In the genomic region with DNA sequence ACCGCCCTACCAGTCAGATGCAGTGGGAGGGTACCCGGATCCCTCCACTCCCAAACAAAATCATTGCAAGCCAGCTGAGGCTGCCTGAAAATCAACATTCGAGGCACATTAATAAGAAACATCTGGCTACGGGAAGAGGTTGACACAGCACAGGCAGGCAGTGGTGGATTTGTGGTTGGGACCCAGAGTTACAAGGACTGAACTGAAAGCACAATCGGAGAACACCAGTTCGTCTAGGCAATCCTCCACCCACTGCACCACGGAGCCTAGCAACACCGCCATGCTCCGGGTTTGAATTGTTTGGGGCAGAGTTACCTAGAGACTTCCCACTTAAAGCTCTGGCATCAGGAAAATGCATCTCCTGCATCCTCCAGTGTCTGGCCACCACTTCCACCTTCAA, we compare ENCODE assay signal across 8 mouse cellular contexts. TPM values are rescaled to one million over a fixed set of nuclear protein-coding genes. Genes with fewer than 3 reads are reported as not detected.
DNase-seq lines count a peak whose midpoint lies in the region; ATAC-seq and TF ChIP-seq lines count a peak whose summit lies in the region.

No protein-coding gene starts in this region.

- H3K4me3 ChIP-seq in kidney, postnatal 0 days (replicated peaks; ENCODE audit: low read depth, low read length): peak overlapping the region; percentile 81
- H3K4me3 ChIP-seq in embryonic facial prominence, embryonic 15.5 days (replicated peaks): peak overlapping the region; percentile 65
- peak overlapping the region; percentile 64 for H3K4me3 ChIP-seq in hindbrain, embryonic 13.5 days
- H3K4me3 ChIP-seq in midbrain, embryonic 12.5 days: peak overlapping the region; percentile 65
- H3K4me3 ChIP-seq in cerebellum, adult 2 months (replicated peaks; ENCODE audit: insufficient read depth, low read depth, low read length): no peak overlapping the region

- peak overlapping the region; percentile 100 for H3K4me2 ChIP-seq in kidney, postnatal 0 days (ENCODE audit: low read length)
- H3K4me2 ChIP-seq in embryonic facial prominence, embryonic 15.5 days (replicated peaks): peak overlapping the region; percentile 89
- peak overlapping the region; percentile 62 for H3K4me2 ChIP-seq in hindbrain, embryonic 13.5 days
- peak overlapping the region; percentile 97 for H3K4me2 ChIP-seq in midbrain, embryonic 12.5 days (replicated peaks)

- no peak for TF ChIP-seq POLR2A in cerebellum, adult 2 months (IDR thresholded peaks at IDR 0.05; ENCODE audit: borderline replicate concordance, insufficient read depth, low read length)

- TF ChIP-seq CTCF in kidney, postnatal 0 days (IDR thresholded peaks at IDR 0.05; ENCODE audit: low read depth): no peak
- no peak for TF ChIP-seq CTCF in cerebellum, adult 2 months (IDR thresholded peaks at IDR 0.05; ENCODE audit: borderline replicate concordance, insufficient read depth, low read depth, low read length)

- 14% methylated on average over 9 of the region's 9 CpGs for WGBS in kidney, postnatal 0 days
- WGBS in embryonic facial prominence, embryonic 15.5 days: 17% methylated on average over 9 of the region's 9 CpGs
- WGBS in hindbrain, embryonic 13.5 days: 21% methylated on average over 9 of the region's 9 CpGs
- WGBS in midbrain, embryonic 12.5 days: 24% methylated on average over 9 of the region's 9 CpGs
- 27% methylated on average over 9 of the region's 9 CpGs for WGBS in cerebellum, adult 2 months

- ATAC-seq in kidney, postnatal 0 days (replicated peaks; ENCODE audit: low FRiP score, low read depth): no peak; the same call in 1 of the 2 replicates
- ATAC-seq in embryonic facial prominence, embryonic 15.5 days (ENCODE audit: insufficient number of reproducible peaks, low FRiP score, low TSS enrichment, low read depth): peak; percentile 53
- ATAC-seq in hindbrain, embryonic 13.5 days (ENCODE audit: low FRiP score): peak; percentile 25
- ATAC-seq in midbrain, embryonic 12.5 days (ENCODE audit: low FRiP score, low read depth): no peak

- DNase-seq in kidney, postnatal 0 days (ENCODE audit: low spot score): peak; percentile 70
- no peak for DNase-seq in kidney, adult 8-10 months
- no peak for DNase-seq in cerebellum, adult 2 months
- DNase-seq in ovary, adult 18-20 months (ENCODE audit: low spot score): no peak
- DNase-seq in thymus, postnatal 0 days (ENCODE audit: low spot score): no peak

- no peaks in the 10 kb centered on the region for H3K9me3 ChIP-seq in kidney, postnatal 0 days (replicated peaks; ENCODE audit: low read length)
- no peaks in the 10 kb centered on the region for H3K9me3 ChIP-seq in embryonic facial prominence, embryonic 15.5 days (replicated peaks)
- no peaks in the 10 kb centered on the region for H3K9me3 ChIP-seq in hindbrain, embryonic 13.5 days
- no peaks in the 10 kb centered on the region for H3K9me3 ChIP-seq in midbrain, embryonic 12.5 days

- no peaks in the 10 kb centered on the region for H3K27me3 ChIP-seq in kidney, postnatal 0 days (ENCODE audit: insufficient read depth, low read length)
- H3K27me3 ChIP-seq in embryonic facial prominence, embryonic 15.5 days: no peaks in the 10 kb centered on the region
- H3K27me3 ChIP-seq in hindbrain, embryonic 13.5 days: no peaks in the 10 kb centered on the region
- peaks cover 91% of the 10 kb centered on the region for H3K27me3 ChIP-seq in midbrain, embryonic 12.5 days
- no peaks in the 10 kb centered on the region; the same call in 1 of the 2 replicates for H3K27me3 ChIP-seq in cerebellum, adult 2 months (ENCODE audit: control insufficient read depth, insufficient read depth, low read length)

- H3K9ac ChIP-seq in kidney, postnatal 0 days (ENCODE audit: low read depth, low read length): no peak overlapping the region
- no peak overlapping the region for H3K9ac ChIP-seq in embryonic facial prominence, embryonic 15.5 days
- peak overlapping the region; percentile 94 for H3K9ac ChIP-seq in hindbrain, embryonic 13.5 days
- no peak overlapping the region for H3K9ac ChIP-seq in midbrain, embryonic 12.5 days (replicated peaks)

- no peaks in the 10 kb centered on the region for H3K36me3 ChIP-seq in kidney, postnatal 0 days (ENCODE audit: insufficient read depth, low read length)
- H3K36me3 ChIP-seq in embryonic facial prominence, embryonic 15.5 days: no peaks in the 10 kb centered on the region; the same call in 1 of the 2 replicates
- no peaks in the 10 kb centered on the region for H3K36me3 ChIP-seq in hindbrain, embryonic 13.5 days
- no peaks in the 10 kb centered on the region for H3K36me3 ChIP-seq in midbrain, embryonic 12.5 days

- peak overlapping the region; percentile 31; the same call in 1 of the 2 replicates for H3K27ac ChIP-seq in kidney, postnatal 0 days
- H3K27ac ChIP-seq in embryonic facial prominence, embryonic 15.5 days (replicated peaks): peak overlapping the region; percentile 78
- H3K27ac ChIP-seq in hindbrain, embryonic 13.5 days: peak overlapping the region; percentile 83
- H3K27ac ChIP-seq in midbrain, embryonic 12.5 days (replicated peaks): 0 out of 2 replicates have a peak overlapping the region, but pooled peaks have one; percentile 3
- no peak overlapping the region for H3K27ac ChIP-seq in cerebellum, adult 2 months (ENCODE audit: insufficient read depth, low read length)

- no peaks in the 10 kb centered on the region for H3K4me1 ChIP-seq in kidney, postnatal 0 days (replicated peaks; ENCODE audit: insufficient read depth, low read length)
- H3K4me1 ChIP-seq in embryonic facial prominence, embryonic 15.5 days: peaks cover 16% of the 10 kb centered on the region
- peaks cover 48% of the 10 kb centered on the region for H3K4me1 ChIP-seq in hindbrain, embryonic 13.5 days (replicated peaks)
- peaks cover 12% of the 10 kb centered on the region for H3K4me1 ChIP-seq in midbrain, embryonic 12.5 days
- no peaks in the 10 kb centered on the region for H3K4me1 ChIP-seq in cerebellum, adult 2 months (ENCODE audit: control insufficient read depth, insufficient read depth, low read length)

RNA-seq across cellular contexts. Expression of gene Prickle2, which starts 1.1 kb away (rescaled TPM):
- 3.3 and 3.4 TPM in 2 replicates for polyA plus RNA-seq in kidney, postnatal 0 days (2015; fragmentation: Nextera tagmentation; extraction: Ambion mirVana)
- 6.0 and 6.2 TPM in 2 replicates for polyA plus RNA-seq in embryonic facial prominence, embryonic 15.5 days (2015; fragmentation: Nextera tagmentation; extraction: Ambion mirVana)
- polyA plus RNA-seq in hindbrain, embryonic 13.5 days (2015; fragmentation: Nextera tagmentation; extraction: Ambion mirVana): 14.2 and 14.3 TPM in 2 replicates
- 12.1 and 12.7 TPM in 2 replicates for polyA plus RNA-seq in midbrain, embryonic 12.5 days (2016; fragmentation: Nextera tagmentation; extraction: Ambion mirVana)
- 11.3 and 12.7 TPM in 2 replicates for polyA plus RNA-seq in cerebellum, adult 2 months (2012; rRNA removed)
- 0.13 and 0.33 TPM in 2 replicates for polyA plus RNA-seq in thymus, postnatal 0 days (2015; fragmentation: Nextera tagmentation; extraction: Ambion mirVana)

Comparison
In these comparisons a context has a peak if more than half of its experiments do, and no peak if none do; other contexts are left out.
1. ATAC-seq: peak in embryonic facial prominence, embryonic 15.5 days (single experiment) and hindbrain, embryonic 13.5 days (single experiment); none in kidney, postnatal 0 days (single experiment) and midbrain, embryonic 12.5 days (single experiment).
2. Peak in every context shown above with its lines, with median percentiles within 50 percentile points of each other: H3K4me2 ChIP-seq.